Mouse (Mus musculus) adrenal gland, postnatal 4 days (tissue): ENCODE results near the gene Vmn1r88. TPM values are rescaled to one million over a fixed set of nuclear protein-coding genes. Genes with fewer than 3 reads are reported as not detected.
"Not testable (repeated sequence)": the region's sequence is repeated elsewhere in the genome, so short reads cannot be mapped to it uniquely, and the experiment has no call there.

Source experiments
- DNase-seq, 2 experiments: peaks; one replicate each; pipeline ENCODE4 v3.0.0; 2021 to 2022; ENCODE audit warnings: low spot score in 2 of 2, mixed read lengths in 2 of 2
- long read RNA-seq, 2 experiments: library from polyadenylated mRNA; stranded (forward); transcript quantifications; one replicate each; pipeline ENCODE4 v2.0.0; 2021
- total RNA-seq, 2 experiments: library from RNA; stranded (reverse); gene quantifications; 2 replicates each; pipeline ENCODE4 v1.2.3; 2021

The Vmn1r88 gene
- total RNA-seq: under 1 TPM; 0.08 to 0.14 TPM
- long read RNA-seq, experiment 1: 0 reads
- long read RNA-seq, experiment 2: 0 reads

GRCm38 (mm10) chr7:13159268-13159667 is at the start of gene Vmn1r88:
Vmn1r88 (plus strand) TSS chr7:13159568.
- no peak for DNase-seq

- DNase-seq: no peak
Observed at GRCm38 (mm10) chr7:13119817-13120216, 39.6 kb upstream of the Vmn1r88 start, which contains the start of gene Vmn1r86. Vmn1r86 (minus strand) TSS chr7:13119917.

- not testable (repeated sequence) for DNase-seq
Observed at GRCm38 (mm10) chr7:13123554-13124153, 35.7 kb upstream of the Vmn1r88 start.

GRCm38 (mm10) chr7:13131856-13132255 is 27.5 kb upstream of the Vmn1r88 start:
- DNase-seq: no peak

- DNase-seq: no peak
Observed at GRCm38 (mm10) chr7:13137340-13137739, 22.0 kb upstream of the Vmn1r88 start.

GRCm38 (mm10) chr7:13140057-13140456 is 19.3 kb upstream of the Vmn1r88 start, which contains the start of gene Vmn1r87:
Vmn1r87 (minus strand) TSS chr7:13140157.
- DNase-seq: no peak

GRCm38 (mm10) chr7:13212720-13213119 is 53.4 kb downstream of the Vmn1r88 start, which contains the start of gene Vmn1r89:
Vmn1r89 (plus strand) TSS chr7:13213020.
- DNase-seq: no peak

Other genes with a start within 250 kb of the Vmn1r88 start
- gene Rps5, start 237.3 kb upstream of the Vmn1r88 start, total RNA-seq: 1,000 to 10,000 TPM; 1,322 to 1,347 TPM
- gene Rnf225, start 232.2 kb upstream of the Vmn1r88 start, total RNA-seq: under 1 TPM; 0.59 to 0.64 TPM
- gene Zfp324, start 193.7 kb upstream of the Vmn1r88 start, total RNA-seq: 10 to 100 TPM; 12.7 to 13.5 TPM
- 10 to 100 TPM in 1 of 2 experiments, 1 to 10 TPM in 1; 9.2 to 11.3 TPM for gene Zfp446, start 181.7 kb upstream of the Vmn1r88 start, total RNA-seq
- gene Slc27a5, start 161.4 kb upstream of the Vmn1r88 start, total RNA-seq: 10 to 100 TPM in 1 of 2 experiments, under 1 TPM in 1; 0.70 to 16.3 TPM
- gene Trim28, start 160.5 kb upstream of the Vmn1r88 start, total RNA-seq: 100 to 1,000 TPM; 392 to 400 TPM
- 10 to 100 TPM; 18.4 to 18.5 TPM for gene Zbtb45, start 149.5 kb upstream of the Vmn1r88 start, total RNA-seq
- gene Chmp2a, start 124.8 kb upstream of the Vmn1r88 start, total RNA-seq: 100 to 1,000 TPM; 181 to 189 TPM
- 100 to 1,000 TPM; 168 to 181 TPM for gene Ube2m, start 121.3 kb upstream of the Vmn1r88 start, total RNA-seq
- 1 to 10 TPM; 5.5 to 6.0 TPM for gene Mzf1, start 104.8 kb upstream of the Vmn1r88 start, total RNA-seq
- not detected for gene Vmn1r85, start 64.4 kb upstream of the Vmn1r88 start, total RNA-seq
- not detected for gene Vmn1r86, start 39.7 kb upstream of the Vmn1r88 start, total RNA-seq
- not detected for gene Vmn1r87, start 19.4 kb upstream of the Vmn1r88 start, total RNA-seq
- gene Vmn1r89, start 53.5 kb downstream of the Vmn1r88 start, total RNA-seq: not detected
- 10 to 100 TPM; 51.5 to 60.6 TPM for gene Lig1, start 117.7 kb downstream of the Vmn1r88 start, total RNA-seq
- gene Zswim9, start 119.2 kb downstream of the Vmn1r88 start, total RNA-seq: 10 to 100 TPM; 12.2 to 12.5 TPM
- 1 to 10 TPM in 1 of 2 experiments, under 1 TPM in 1; 0.42 to 1.1 TPM for gene Pla2g4c, start 165.1 kb downstream of the Vmn1r88 start, total RNA-seq
- gene Cabp5, start 238.6 kb downstream of the Vmn1r88 start, total RNA-seq: under 1 TPM; 0.28 to 0.50 TPM